Mouse (Mus musculus) lung, postnatal 25 days (tissue): ENCODE measurements at regions not wholly inside any gene's neighbourhood (a gene's known extent, or its start where the extent isn't known, plus 50 kb on each side); places are given as distances from the start of the nearest gene placed in this dataset.

ENCODE experiments used
- DNase-seq: peaks from one replicate; pipeline ENCODE4 v3.0.0; 2022; ENCODE audit warnings: low spot score

DNA sequence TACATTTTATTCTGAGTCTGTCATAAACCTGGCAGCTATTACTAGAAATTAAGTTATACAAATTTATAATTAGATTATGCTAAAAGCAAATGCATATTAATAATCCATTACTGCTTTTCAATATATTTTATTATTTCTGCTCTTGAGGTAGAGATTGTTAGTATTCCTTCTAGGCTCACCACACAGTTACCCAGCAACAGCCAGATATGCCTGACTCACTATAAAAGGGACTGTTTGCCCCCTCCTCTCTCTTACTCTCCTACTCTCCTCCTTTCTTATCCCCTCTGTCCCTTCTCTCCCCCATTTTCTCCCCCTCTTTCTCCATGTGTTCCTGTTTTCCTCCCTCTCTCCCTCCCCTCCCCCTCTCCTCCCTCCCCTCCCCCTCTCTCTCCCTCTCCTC, 98.7 kb downstream of the 4930505A04Rik start:
- DNase-seq = no peak

DNA sequence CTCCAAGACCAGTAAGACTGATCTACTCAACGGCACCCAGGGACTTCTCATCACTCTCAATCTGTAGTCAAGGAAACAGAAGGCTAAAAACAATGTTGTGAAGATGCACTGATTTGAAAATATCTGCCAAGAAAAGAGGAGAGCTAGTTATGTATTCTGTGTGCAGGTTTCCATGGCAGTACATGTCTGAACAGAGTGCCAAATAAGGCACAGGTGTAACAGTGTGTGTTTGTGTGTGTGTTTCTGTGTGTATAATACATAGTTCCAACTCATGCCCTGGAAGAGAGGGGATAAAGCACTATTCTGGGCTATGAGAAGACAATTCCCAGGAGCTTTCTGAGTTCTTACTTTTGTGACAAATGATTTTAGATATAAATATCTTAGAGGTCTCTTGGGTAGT, 99.7 kb downstream of the 4930505A04Rik start:
- no peak for DNase-seq

DNA sequence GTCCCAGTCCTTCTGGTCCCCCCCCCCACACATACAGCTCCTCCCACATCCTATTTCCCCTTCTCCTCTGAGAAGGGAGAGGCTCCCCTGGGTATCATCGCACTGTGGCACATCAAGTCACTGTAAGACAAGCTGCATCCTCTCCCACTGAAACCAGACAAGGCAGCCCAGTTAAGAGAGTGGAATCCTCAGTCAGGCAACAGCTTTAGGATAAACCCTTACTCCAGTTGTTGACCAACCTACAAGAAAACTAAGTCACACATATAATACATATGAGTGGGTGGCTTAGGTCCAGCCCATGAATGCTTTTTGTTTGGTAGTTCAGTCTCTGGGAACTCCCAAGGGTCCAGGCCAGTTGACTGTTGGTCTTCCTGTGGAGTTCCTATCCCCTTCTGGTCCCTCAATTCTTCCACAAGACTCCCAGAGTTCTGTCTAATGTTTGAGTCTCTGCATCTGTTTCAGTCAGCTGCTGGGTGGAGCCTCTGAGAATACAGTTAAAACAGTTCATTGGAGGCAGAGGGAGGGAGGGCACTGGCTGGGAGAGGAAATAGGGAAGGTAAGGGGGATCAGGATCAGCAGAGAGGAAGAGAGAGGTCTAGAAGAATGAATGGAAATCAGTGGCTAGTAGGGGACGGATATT, 101.7 kb upstream of the Sptbn1 start:
- peak; percentile 4 for DNase-seq

DNA sequence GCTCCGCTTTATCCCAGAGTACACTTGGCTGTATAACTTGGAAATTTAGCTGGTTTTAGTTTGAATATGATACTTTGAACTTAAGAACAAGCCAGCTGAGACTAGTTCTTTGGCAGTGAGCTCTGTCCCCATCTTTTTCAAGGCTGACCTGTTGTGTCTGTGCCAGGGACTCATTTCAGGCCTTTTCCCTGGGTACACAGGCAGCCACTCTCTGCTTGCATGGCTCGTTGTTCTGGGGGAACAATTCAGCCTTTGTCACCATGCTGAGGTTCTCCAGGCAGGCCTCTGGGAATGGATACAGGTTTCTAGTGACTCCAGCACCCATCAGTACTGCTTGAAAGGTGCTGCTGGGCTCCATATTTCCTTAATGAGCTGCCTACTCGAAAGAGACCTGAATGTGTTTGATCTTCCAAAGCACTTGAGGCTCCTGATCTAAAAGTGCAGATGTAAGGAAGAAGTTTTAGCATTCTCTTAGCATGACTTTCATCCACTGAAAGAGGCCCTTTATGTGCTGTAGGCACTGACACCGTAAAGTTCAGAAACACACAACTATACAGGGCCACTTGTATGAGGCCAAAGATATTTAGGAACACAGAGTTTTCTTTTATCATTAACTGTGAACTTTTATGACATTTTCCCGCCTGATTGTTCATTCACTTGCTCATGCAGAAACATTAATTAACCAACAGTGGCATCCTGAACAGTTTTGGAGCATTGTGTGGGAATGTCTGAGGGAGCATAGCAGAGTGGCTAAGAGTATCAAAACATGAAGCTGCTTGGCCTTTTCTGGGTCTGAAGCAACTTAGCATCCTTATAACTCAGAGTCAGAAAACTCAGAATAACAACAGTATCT, 99.6 kb upstream of the Sptbn1 start:
- DNase-seq = no peak

DNA sequence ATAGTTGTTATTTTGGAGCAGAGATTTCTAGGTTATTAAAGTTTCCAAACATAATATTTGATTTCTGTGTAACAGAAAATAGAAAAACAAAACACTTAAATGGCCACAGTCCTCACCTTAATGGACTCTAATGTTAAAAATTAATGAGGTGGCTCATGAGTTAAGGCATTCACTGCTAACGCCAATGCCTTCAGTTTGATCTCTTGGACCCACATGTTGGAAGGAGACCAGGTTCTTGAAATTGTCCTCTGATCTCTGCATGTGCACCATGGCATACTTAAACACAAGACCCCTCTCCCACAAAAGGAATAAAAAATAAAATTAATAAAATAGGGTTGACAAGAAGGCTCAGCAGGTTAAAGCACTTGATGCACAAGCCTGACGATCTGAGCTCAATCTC, 98.5 kb upstream of the Sptbn1 start:
- DNase-seq = no peak

DNA sequence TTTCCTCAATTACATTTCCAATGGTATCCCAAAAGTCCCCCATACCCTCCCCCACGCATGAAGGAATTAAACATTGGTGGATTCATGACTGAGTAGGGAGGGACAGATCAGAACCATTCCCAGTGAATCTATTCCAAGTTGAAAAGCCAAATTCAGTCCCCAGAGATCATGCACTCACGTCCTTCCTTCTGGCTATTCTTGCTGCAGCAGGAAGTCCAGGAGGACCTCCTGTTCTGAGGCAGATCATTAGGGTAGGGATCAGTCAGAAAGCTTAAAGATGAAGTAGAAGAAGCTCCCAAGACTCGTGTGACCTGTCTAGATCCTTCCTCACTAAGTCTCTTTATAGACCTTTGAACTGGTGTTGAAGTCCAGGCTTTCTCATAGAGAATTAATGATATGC, 97.0 kb upstream of the Sptbn1 start:
- DNase-seq = no peak

DNA sequence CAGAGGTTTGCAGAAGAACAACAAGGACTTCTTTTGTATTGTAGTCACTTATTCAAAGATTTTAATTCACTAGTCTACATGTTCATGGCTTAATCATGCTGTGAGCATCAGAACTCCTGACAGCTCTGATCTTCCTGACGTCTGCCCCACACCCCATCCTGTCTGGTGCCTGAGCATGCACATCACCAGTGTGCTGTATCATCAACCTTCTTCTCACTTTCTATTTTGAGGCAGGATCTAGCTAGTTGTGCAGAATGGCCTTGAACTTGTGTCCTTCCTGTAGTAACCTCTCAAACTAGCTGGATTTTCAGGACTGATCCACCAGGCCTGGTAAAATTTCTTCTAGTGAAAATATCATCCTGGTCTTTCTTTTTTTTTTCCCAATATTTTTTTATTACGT, 96.6 kb upstream of the Sptbn1 start:
- no peak for DNase-seq

DNA sequence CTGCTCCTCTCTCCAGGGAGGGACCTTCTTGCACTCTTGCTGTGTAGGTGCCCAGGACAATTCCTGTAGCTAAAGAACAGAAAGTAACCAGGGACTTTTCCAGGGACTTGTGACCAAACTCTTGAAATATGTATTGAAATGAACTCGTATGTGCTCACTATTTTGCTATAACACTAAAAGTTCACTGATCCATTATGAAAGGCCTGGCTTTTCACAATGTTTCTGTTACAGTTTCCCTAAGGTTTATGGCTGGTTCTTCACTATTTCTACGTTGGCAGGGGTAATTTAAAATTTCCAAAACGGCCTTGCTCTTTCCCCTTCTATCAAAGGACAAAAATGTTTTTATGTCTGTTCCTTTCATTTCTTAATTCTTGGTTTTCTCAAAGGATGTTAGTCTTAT, 90.2 kb upstream of the Sptbn1 start:
- DNase-seq = no peak

DNA sequence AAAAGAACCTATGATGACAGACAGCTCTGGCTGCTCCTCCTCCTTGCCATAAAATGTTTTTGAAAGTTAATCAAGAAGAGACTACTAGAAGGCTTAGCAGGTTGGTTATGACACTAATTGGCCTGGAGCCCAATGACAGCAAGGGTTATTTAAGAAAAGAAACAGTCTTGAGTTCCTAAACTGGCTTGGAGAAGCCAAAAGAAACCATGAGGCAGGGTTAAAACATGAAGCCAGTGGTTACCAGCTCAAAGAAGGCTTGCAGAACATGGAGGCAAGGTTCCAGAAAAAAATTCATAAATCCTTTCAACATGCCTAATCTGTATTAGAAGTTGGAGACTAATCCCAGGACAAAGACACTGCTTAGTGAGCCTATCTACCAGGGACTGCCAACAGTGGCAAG, 87.4 kb upstream of the Sptbn1 start:
- DNase-seq = no peak

GRCm38 (mm10) chr11:30326371-30326770, 58.4 kb upstream of the Sptbn1 start:
- peak; percentile 21 for DNase-seq
